Mouse (Mus musculus): ENCODE results near the gene Copg2.
"Not testable (repeated sequence)": the region's sequence is repeated elsewhere in the genome, so short reads cannot be mapped to it uniquely, and the experiment has no call there.

The Copg2 gene

GRCm38 (mm10) chr6:30832241-30832640, 64.4 kb downstream of the Copg2 start:
- no peak for DNase-seq (ENCODE audit: extremely low spot score, low spot score)

DNA sequence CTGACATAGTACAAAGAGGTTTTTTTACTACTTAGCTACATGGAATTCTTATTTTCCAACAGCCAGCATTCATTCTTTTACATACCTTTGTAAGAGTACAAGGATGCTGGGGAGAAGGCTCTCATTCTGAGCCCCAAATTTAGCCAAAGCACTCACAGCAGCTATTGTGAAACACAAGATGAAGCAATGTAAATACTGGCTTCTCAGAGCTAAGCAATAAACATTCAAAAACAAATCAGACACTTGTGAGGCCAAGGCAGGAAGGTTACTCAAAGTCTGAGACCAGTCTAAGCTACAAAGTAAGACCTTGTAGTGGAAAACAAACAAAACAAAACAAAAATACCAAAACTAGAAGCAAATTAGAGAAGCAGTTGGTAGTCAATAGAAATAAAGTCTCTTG, 83.0 kb downstream of the Copg2 start:
- no peak for DNase-seq (ENCODE audit: extremely low spot score, low spot score)

GRCm38 (mm10) chr6:30805053-30805752, 91.4 kb downstream of the Copg2 start:
- DNase-seq (ENCODE audit: extremely low spot score, low spot score), result no peak

DNA sequence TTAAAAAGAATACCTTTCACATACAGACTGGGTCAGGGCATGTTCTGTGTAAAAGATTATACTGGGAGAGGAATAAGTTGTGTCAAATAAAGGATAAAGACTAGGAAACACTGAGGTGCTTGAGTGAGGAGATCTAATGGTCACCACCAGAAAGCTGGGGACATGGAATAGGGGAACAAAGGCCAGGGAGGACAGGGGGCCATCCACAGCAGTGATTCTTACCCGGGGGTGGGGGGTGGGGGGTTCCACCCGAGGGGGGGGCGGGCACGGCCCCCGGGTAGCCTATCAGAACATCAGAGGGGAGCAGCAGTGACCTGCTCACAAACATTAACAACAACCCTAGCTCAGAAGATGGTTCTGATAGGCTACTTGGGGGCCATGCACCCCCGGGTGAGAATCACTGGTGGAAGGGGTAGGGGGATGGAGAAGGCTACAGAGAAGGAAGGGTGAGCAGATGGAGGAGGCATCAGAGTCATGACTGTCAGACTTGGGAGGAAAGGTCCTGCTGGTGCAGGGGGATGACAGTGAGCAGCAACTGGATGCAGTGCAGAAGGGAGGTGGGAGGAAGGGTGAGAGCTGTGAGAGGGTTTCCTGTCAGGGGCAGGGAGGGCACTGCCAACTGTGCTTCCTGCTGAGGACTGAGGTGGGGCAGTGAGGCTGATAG, 92.1 kb downstream of the Copg2 start:
- peak; percentile 26 for DNase-seq (ENCODE audit: extremely low spot score, low spot score)

DNA sequence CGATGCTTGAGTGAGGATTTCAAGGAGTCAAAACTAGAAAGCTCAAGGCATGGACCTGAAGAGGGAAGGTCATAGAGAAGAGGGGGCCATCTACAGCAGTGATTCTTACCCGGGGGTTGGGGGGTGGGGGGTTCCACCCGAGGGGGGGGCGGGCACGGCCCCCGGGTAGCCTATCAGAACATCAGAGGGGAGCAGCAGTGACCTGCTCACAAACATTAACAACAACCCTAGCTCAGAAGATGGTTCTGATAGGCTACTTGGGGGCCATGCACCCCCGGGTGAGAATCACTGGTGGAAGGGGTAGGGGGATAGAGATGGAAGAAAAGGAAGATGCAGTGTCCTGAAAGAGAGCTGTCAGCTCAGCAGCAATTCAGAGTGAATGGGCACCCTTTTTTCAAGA, 93.7 kb downstream of the Copg2 start:
- DNase-seq (ENCODE audit: extremely low spot score, low spot score), result not testable (repeated sequence)

DNA sequence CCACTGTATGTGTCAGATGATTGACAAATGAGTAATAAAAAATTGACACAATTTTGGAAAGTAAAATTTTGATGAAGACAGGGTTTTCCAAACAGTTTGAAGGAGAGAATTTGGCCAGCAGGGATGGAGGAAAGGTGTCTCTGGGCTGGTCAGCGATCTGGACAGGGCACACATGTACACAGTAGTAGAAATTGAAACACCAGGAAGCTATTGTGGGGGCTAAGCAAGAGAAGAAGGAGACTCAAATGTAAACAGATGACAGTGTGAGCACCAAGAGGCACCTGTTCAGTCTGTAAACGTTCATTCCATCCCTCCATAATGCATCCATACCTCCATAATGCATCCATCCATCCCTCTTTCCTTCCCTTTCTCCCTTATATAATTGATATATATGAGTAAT, 145.4 kb downstream of the Copg2 start:
- DNase-seq (ENCODE audit: extremely low spot score, low spot score), result no peak

DNA sequence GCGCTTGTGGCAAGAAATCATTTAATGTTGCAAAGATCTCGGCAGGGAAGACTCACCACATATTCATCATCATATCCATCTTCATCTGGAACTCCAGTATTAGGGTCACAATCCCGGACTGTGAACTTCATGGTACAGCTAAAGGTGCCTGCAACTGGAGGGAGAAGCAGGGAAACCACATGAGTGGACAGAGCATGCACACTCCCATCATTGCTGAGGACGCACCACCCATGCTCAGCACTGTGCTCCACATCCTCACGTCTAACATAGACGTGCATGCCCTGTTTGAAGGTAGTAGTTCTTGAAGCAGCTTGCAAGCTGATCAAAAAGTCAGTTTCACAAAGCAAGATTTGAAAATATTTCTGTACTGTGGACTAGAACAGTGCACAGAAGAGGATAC, 146.1 kb downstream of the Copg2 start:
- no peak for DNase-seq (ENCODE audit: extremely low spot score, low spot score)

DNA sequence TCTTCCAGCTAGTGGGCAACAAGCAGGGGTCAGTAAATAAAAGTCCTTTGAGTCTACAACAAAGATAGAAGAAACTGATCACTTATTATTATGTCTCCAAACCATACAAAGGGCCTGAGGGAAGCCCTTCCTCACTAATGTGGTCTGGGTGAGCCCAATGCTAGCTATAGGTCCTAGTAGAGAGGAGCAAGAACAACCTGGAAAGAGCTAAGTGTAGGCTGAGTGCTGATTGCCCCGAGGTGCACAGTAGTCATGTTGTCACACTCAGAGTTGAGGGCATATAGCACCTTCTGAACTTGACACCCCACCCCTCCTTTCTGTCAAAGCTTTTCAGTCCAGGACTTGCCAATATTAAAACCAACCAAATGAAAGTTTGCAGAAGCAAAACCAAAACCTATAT, 146.7 kb downstream of the Copg2 start:
- DNase-seq (ENCODE audit: extremely low spot score, low spot score), result no peak

GRCm38 (mm10) chr6:30749042-30749689, 147.4 kb downstream of the Copg2 start:
- no peak for DNase-seq (ENCODE audit: extremely low spot score, low spot score)

DNA sequence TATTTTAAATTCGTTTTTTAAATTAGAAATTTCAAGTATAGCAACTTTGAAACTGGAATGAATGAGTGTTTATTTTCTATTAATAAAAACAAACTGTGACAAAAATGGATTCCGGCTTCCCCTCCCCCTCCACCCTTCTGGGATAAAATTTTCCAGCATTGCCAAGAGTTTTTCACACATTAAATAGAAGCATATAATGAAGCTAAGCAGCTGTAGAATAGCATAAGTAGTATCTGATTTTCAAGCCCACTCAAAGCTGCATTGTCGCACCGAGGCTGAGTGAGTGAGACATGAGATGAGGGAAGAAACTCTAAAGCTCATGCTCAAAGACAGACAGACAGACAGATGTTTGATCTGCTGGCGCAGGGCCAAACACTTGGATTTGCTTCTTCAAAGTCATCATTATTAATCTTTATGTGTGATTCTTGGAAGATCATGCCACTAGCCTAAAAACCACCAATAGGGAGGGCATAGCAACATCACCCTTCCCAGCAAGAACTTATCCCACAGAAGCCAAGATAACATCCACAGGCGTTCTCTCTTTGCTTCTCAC, 148.2 kb downstream of the Copg2 start:
- no peak for DNase-seq (ENCODE audit: extremely low spot score, low spot score)

GRCm38 (mm10) chr6:30747631-30748357, 148.8 kb downstream of the Copg2 start:
- no peak for DNase-seq (ENCODE audit: extremely low spot score, low spot score)

DNA sequence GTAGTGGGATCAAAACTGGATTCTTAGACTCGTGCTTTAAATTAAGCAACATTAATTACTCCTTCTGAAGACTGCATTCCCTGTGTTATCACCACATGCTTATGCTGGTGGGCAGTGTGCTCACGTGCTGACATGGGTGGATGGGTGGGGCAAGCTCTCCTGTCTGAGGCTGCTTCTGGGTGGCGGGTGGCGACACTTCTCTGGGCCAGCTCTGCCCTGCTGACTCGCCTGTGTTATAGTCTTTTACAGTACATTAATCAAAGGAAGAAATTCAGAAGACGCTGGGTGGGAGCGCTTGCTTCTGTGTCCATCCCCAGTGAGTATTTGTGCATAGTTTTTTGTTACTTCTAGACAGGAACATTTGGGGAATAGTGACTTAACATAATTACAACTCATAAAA, 151.0 kb downstream of the Copg2 start:
- DNase-seq (ENCODE audit: extremely low spot score, low spot score), result no peak

- DNase-seq (ENCODE audit: extremely low spot score, low spot score), result no peak
These were observed 151.7 kb downstream of the Copg2 start for GRCm38 (mm10) chr6:30744846-30745245.

GRCm38 (mm10) chr6:30739177-30739747, 157.3 kb downstream of the Copg2 start:
- no peak for DNase-seq (ENCODE audit: extremely low spot score, low spot score)

GRCm38 (mm10) chr6:30738464-30739006, 158.1 kb downstream of the Copg2 start:
- DNase-seq (ENCODE audit: extremely low spot score, low spot score), result no peak

DNA sequence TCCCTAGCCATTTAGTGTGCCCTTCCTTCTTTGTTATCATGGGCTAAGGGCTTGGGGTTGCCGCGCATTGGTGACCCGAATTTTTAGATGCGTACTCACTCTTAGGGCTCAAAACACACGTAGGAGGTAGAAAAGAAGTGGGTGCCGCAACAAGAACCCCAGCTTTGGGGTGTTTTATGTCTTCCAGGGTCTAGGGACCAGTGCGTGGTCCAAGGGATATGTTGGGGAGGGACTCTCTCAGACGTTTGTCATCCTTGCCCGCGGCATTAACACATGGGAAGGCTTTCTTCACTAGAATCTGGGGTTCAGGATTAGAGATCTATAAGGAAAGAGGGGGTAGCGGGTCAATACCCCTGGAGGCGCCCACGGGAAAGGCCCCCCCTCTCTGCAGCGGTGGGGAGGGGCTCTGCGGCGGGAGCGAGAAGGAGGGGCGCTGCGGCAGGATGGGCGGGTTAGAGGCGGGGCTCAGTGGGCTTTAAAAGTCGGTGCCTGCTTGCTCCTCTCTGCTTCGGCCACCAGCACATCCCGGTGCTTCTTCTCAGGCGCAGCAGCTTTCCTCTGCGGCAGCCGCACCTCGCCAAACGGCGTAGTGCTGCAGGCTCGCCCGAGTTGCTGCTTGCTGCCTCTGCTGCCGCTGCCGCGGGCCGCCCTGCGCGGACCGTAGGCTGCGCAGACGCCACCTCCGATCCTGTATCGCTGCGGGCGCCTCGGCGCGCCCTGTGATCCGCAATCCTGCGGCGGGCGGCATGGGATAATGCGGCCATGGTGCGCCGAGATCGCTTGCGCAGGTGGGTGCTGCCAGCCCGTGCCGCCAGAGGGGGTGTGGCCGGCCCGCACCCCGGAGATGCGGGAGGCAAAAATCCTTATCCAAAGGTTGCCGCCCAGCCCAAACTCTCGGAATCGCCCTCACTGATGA, 158.8 kb downstream of the Copg2 start:
- DNase-seq (ENCODE audit: extremely low spot score, low spot score), result peak; percentile 81

DNA sequence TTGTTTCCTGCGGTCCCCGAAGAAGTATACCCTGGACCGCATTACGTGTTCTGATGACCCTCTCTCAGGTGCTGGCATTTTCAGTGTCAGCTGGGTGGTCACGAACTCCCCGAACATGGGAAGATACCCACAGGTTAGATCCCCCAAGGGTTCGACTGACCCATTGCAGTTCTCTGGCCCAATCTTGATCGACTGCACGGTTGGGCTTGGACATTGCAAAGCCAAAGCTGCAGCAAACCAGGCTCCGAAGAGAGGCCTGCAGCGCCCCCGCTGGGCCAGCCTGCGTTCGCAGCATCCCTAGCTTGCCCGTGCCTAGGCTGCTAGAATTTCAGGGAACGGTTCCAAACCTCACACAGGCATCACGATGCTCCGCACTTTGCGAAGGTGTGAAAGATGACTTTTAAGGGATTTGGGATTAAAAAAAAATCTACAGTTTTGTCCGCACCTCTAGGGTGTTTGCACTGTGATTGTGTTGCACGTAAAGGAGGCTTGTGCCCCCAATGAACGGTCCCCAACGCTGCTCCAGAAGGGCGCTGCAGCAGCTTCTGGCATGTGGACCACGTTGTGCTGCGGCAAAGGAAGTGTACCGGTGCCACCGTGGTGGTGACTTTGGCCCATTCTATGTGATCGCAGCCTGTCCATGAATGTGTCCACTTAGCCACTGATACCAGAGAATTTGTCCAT, 159.6 kb downstream of the Copg2 start:
- DNase-seq (ENCODE audit: extremely low spot score, low spot score), result peak; percentile 77

GRCm38 (mm10) chr6:30736372-30736762, 160.2 kb downstream of the Copg2 start:
- no peak for DNase-seq (ENCODE audit: extremely low spot score, low spot score)

DNA sequence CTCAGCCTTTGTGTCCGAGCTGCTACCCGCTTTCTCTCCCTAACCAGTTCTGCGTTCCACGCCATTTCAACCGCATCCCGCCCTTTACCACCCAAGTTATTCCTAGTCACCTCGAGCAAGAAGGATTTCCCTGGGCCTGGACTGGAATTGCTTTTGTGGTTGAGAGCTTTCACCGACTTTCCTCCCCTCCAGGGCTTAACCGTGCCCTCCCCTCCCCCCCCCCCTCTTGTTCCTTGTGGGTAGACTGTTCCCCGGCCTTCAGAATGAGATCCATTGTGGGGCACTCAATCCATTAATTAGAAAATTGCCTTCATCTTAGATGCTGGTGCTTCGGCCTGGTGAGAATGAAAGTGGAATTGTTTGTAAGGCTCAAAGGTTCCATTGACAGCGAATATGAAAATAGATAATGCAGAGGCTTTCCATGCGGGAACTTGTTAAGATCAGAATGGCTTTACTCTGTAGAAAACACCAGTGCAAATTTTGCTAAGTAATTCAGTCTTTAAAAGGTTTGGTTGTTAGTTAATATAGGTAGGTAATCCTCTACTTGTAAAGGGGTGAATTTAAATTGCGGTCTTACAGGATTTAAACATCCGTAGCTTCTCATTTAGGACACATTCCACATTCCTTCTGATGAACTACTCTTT, 160.7 kb downstream of the Copg2 start:
- DNase-seq (ENCODE audit: extremely low spot score, low spot score), result peak; percentile 52
